Mouse (Mus musculus) megakaryocyte, embryonic 14.5 days (primary cell): ENCODE data around the gene Cct4.

ENCODE experiments used
- FLI1 ChIP-seq: IDR thresholded peaks from 2 replicates; pipeline ENCODE4 v1.6.1; 2012; ENCODE audit warnings: low read length, inconsistent platforms, mixed read lengths
- GATA1 ChIP-seq: IDR thresholded peaks from 3 replicates; pipeline ENCODE4 v1.6.1; 2012; ENCODE audit warnings: mixed read lengths, low read length, inconsistent platforms, borderline replicate concordance

DNA sequence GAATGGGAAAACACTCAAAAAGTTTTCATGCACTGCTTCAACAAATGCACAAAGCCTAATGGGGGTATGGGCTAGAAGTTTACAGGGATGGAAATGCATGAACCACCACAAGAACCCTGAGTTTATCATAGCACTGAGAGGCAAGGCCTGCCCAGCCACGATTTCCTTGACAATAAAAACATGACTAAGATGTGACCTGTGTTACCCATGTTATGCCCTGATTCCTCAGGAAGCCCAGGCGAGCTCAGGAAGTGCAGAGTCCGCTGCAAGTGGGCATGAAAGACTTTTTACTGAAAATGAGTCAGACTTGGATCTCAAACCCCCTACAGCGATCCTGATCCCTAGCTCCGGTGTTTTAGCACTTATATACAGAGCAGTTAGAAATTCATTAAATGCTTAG is 56.9 kb downstream of the Cct4 start:
- TF ChIP-seq GATA1: no peak
- TF ChIP-seq FLI1: no peak
